Mouse (Mus musculus) layer of hippocampus, adult 8-10 months (tissue): Measurements from ENCODE around the gene BC025920. TPM values are rescaled to one million over a fixed set of nuclear protein-coding genes. Genes with fewer than 3 reads are reported as not detected.
A peak's percentile ranks its signal among the peaks of the same experiment; 100 is the strongest.

Experiments
- DNase-seq, 2 experiments: peaks; one replicate each; pipeline ENCODE4 v3.0.0; 2022; ENCODE audit warnings: low spot score in 2 of 2
- total RNA-seq, 4 experiments: library from RNA; stranded (reverse); gene quantifications; 2 replicates each; pipeline ENCODE4 v1.2.4; 2022

The BC025920 gene
- total RNA-seq, 4 experiments from 2014 or later: 3.3 to 3.9 (median 3.7) TPM

- no peak for DNase-seq
Observed at GRCm38 (mm10) chr10:81602741-81603151, 3.3 kb upstream of the BC025920 start.

GRCm38 (mm10) chr10:81604019-81604967, 1.8 kb upstream of the BC025920 start:
- DNase-seq: no peak

DNA sequence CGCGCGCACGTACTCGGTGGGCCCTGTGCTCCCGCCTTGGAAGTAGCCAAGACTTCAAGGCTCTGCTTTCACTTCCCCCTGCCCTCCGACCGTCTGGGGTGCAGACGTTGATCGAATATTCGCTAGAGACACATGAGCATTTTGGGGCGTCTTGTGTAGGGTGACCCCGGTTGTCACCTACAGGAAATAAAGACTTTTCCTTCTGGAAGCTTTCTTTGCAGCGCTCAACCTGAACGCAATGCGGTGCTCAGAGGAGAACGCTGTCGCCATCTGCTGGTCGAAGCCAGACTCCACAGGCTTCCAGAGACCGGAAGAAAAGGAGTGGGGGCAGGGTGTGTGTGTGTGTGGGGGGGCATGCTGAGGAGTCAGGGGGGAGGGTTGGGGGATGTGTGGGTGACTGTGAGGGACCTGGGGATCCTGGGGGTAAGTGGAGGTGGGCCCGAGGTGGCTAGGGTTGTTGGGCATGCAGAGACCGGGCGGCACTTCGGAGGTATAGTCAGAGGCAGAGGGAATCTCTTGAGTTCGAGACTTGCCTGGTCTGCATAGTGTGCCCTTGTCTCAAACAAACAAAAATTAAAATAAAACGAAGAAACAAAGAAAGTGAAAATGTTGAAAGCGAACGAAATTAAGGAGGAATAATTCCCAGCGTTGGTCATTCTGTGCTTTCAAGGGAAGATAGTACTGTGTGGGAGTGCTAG, 953 bp upstream of the BC025920 start:
- peak; percentile 77 to 87 for DNase-seq

DNA sequence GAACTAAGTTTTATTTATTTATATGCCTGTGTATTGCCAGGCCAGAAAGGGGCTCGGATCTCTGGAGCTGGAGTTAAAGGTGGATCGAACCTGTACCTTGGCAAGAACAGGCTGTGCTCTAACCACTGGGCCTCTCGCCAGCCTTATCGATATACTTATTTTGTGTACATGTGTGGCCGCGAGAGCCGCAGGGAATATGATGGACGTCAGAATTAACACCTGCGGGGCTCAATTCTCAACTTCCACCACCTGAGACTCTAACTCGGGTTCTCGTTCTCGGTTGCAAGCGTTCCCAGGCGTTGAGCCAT, 450 bp upstream of the BC025920 start:
- DNase-seq: no peak

DNA sequence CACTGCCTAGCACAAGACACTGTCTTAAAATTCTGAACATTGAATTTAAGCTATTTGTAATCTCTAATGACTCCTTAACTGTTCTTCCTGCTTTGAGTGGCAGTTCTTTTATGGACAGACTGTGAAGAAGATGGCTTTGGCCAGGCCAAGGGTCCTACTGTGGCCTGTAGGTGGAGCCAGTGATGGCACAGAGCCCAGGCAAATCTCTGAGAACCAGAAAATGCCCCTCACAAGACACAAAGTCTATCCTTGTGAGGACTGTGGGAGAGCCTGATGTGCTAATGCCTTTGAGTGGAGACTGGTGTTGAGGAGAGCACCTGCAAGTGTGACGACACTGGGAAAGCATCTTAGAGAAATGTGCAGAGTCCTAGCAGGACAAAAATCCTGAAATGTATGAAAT, 2.2 kb downstream of the BC025920 start:
- no peak for DNase-seq

DNA sequence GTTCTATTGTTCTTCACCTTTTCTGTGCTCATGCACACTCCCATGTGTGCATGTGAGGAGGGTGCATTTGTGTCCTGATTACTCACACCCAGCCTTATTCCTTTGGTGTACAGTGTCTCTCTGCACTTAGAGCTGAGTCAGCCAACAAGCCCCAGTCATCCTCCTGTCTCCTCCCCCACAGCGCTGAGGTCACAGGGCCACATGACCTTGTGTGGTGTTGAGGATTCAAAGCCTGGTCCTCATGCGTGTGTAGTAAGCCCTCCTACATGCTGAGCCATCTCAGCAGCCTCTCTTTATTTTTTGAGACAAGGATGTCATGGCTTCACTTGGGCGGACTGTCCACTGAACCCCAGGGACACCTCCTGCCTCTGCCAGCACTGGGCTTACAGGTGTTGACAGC, 6.7 kb downstream of the BC025920 start:
- no peak for DNase-seq

DNA sequence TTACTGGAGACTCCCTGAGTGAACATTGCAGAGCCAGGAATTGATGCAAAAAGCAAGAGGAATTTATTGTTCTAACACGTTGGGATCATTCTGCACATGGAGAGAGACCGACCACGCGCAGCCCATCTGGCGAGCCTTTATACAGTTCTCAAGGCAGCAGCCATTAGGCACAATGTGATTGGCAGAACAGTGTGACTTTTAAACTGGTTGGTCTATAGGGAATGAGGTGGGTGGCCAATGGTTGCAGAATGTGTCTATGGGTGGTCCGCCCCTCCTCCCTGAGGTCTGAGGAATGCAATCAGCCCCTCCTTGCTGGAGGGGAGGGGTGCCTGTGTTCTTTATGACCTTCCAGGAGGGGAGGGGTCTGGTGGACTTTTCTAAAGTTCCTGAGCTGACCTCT, 9.4 kb downstream of the BC025920 start:
- DNase-seq: peak in 1 of 2 experiments; percentile 67

- DNase-seq: no peak
Observed at GRCm38 (mm10) chr10:81619976-81620375, 13.9 kb downstream of the BC025920 start.

GRCm38 (mm10) chr10:81620786-81621185, 14.7 kb downstream of the BC025920 start:
- no peak for DNase-seq

DNA sequence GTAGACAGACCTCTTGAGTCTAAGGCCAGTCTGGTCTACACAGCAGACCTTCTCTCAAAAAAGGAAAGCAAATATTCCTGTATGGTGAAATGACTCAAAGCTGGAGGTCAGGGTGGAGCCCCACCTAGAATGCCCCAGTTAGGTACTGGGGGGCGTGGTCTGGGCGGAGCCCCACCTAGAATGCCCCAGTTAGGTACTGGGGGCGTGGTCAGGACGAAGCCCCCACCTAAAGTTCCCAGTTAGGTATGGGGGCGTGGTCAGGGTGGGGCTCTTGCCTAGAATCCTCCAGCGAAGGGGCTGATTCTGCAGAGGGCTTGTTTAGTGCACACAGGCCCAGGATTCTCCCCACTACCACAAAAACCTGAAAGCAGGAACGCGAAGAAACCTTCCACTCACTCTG, 17.4 kb downstream of the BC025920 start:
- no peak for DNase-seq

GRCm38 (mm10) chr10:81626101-81626993, 20.3 kb downstream of the BC025920 start:
- DNase-seq: no peak

DNA sequence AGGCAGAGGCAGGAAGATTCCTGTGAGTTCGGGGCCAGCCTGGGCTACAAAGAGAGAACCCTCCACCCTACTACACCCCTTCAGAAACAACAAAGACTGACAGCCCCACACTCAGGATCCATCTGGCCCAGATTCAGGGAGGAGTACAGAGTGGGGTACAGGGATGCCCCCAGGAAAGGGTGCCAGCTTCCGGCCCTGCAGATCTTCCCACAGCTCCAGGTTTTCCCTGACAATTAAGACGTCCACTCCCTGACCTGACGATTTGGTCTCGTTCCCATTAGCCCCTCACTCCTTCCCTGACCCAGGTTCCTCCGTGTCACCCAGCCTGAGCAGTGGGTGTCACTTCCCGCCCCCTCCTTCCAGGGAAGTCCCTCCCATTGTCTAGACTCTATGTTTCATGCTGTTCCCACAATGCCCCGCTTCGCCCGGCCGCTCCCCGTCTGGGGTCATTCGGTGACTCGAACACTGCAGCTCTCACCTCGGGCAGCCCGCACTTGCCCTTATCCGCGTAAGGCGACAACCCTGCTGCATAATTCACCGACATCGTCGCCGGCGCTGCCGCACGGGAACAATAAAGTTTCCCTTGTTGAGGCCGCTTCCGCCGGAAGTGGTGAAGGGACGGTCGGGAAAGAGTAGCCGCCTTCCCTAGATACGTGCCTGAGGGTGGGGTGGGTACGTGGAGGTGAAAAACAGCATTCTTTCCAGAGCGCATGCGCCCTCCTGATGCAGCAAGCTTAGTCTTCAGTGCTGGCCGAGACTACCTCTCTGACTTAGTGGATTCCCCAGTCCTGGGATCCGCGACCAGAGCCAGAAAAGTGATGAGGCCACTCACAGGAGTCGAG, 21.1 kb downstream of the BC025920 start, which contains the start of gene Sirt6:
Sirt6 (minus strand) TSS at position 804 of the 842 bp plus-strand sequence.
- peak; percentile 94 for DNase-seq

GRCm38 (mm10) chr10:81627836-81628220, 21.8 kb downstream of the BC025920 start:
- no peak for DNase-seq

DNA sequence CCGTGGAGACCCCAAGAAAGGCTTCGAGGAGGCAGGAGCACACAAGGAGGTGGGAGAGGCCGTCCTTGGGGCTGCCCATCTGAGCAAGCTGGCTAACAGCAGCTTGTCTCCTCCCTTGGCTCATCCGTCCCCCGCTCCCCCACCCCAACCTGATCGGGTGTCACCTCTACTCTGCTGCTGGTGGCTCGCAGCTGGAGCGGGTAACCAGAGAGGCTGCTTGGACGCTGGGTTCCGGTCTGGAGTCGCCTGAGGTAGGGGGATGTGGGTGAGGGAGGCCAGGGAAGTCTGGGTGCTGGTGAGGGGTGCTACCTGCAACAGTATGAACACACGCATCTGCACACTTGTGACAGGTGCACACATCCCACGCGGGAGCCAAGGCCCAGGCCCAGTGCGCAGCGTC, 22.3 kb downstream of the BC025920 start, which contains the start of gene Ankrd24:
Ankrd24 (plus strand) TSS at position 151 of the 400 bp plus-strand sequence.
- DNase-seq: no peak

DNA sequence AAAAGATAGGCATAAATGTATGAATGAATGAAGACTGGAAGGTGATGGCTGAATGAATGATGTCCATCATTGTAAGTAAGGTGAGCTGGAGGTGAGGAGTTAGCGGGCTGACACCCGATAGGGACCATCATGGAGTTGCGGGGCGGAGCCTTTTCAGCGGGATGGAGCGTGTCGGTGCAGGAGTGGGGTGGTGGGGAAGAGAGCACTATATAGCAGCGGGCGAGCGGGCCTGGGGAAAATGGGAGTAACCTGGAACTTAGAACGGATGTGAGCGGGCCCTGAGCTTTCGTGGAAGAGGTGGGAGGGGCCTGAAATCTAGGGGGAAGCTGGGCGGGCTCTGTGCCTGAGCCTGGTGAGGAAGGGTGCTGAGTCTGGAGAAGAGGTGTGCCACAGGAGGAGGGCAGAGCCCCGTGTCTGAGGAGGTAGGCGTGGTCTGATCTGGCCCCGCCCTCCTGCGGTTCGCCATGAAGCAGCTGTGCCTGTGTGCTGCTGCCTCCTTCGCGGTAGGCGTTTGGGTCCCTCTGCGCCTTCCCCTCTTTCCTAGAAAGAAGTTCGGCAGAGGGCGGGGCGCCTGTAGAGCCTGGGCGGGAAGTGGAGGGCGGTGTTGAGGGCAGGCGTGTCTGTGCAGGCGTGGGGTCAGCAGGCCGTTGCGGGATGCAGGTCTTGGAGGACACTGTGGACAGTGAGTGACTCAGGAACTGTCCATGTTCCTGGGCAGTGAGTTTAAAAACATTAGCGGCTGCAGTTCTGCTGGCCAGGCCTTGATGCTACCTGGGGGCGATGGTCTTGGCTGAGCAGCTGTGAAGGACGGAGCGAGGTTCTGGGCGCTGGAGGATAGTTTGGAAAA, 27.4 kb downstream of the BC025920 start:
- peak; percentile 79 to 80 for DNase-seq

- DNase-seq: no peak
Observed at GRCm38 (mm10) chr10:81636338-81636737, 30.3 kb downstream of the BC025920 start.

GRCm38 (mm10) chr10:81638101-81638500, 32.0 kb downstream of the BC025920 start:
- DNase-seq: no peak

DNA sequence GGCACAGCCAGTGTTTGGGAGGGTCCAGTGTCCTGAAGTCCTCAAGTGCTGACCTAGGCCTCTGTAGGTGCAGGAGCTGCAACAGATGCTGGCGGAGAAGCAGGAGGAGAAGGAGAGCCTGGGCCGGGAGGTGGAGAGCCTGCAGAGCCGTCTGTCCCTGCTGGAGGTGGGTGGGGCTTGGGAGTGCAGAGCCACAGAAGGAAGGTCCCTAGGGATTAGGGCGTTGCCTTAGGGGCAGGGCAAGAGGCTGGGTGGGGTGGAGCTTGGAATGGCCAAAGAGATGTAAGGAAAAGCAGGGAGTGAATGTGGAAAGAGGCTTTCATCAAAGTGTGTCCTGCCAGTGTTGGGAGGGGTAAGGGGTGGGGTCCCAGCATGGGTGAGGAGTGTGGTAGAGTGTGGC, 34.8 kb downstream of the BC025920 start:
- DNase-seq: peak in 1 of 2 experiments; percentile 20

- DNase-seq: peak in 1 of 2 experiments; percentile 4
Observed at GRCm38 (mm10) chr10:81641566-81641965, 35.5 kb downstream of the BC025920 start.
